Mouse (Mus musculus) adrenal gland, adult 18-20 months (tissue): ENCODE measurements at regions not wholly inside any gene's neighbourhood (a gene's known extent, or its start where the extent isn't known, plus 50 kb on each side); places are given as distances from the start of the nearest gene placed in this dataset.
"Not testable (repeated sequence)": the region's sequence is repeated elsewhere in the genome, so short reads cannot be mapped to it uniquely, and the experiment has no call there.

ENCODE experiments used
- DNase-seq, 2 experiments: peaks; one replicate each; pipeline ENCODE4 v3.0.0; 2021 to 2022; ENCODE audit warnings: low spot score in 2 of 2

GRCm38 (mm10) chr4:93579343-93579742 lies 244.0 kb upstream of the Tusc1 start:
- DNase-seq, result no peak

- DNase-seq, result no peak
Observed at GRCm38 (mm10) chr4:93567487-93568259, 232.4 kb upstream of the Tusc1 start.

DNA sequence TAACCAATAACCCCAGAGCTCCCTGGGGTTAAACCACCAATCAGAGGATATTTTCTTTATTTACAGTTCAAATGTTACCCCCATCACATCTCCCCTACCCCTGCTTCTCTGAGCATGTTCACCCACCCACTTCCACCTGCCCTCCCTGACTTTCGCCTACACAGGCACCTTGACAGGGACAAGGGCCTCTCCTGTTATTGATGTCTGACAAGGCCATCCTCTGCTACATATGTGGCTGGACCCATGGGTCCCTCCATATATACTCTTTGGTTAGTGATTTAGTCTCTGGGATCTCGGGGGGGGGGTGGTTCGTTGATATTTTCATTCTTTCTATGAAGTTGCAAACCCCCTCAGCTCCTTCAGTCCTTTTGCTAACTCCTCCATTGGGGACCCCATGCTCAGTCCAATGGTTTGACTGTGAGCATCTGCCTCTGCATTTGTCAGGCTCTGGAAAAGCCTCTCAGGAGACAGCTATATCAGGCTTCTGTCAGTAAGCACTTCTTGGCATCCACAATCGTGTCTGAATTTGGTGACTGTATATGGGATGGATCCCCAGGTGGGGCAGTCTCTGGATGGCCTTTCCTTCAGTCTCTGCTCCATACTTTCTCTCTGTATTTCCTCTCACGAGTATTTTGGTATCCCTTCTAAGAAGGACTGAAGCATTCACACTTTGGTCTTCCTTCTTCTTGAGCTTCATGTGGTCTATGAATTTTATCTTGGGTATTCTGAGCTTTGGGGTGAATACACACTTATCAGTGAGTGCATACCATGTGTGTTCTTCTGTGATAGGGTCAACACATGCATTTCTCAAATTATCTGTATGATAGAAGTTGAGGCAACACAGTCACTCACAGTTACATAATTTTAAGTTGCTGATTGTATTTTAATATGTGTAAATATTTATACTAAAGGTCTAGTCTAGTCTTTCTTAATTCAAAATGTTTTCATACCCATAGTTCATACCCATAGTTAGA lies 220.8 kb upstream of the Tusc1 start:
- no peak for DNase-seq

- DNase-seq, result not testable (repeated sequence)
Observed at GRCm38 (mm10) chr4:93555181-93555580, 219.9 kb upstream of the Tusc1 start.

DNA sequence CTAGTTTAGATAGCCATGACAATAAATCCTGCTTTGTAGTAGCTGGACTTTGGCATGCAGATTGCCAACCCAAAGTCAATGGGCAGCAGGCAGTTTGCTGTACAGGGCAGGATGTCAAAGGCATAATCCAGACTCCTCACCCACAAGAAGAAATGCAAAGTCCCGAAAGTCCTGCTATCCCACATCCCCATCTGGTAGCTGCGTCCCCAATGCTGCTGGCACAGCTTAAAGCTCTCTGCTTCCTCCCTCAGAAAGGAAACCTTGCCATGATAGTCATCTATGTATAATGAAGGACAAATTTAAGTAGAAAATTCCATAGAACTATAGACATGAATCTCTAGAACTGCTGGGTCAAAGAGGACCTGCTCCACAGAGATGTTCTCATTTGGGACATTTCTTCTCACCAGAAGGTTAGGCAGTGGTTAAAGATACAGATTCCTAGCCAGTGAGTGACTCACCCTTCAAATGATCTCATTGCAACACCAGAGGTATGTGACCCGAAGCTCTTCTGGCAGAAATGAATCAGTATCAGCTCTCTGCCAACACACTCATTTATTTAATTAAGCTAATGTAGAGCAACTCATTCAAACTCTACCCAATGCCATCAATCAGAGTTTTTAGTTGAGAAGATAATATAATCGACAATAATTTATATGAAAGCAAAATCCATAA lies 217.3 kb upstream of the Tusc1 start:
- DNase-seq, result no peak

DNA sequence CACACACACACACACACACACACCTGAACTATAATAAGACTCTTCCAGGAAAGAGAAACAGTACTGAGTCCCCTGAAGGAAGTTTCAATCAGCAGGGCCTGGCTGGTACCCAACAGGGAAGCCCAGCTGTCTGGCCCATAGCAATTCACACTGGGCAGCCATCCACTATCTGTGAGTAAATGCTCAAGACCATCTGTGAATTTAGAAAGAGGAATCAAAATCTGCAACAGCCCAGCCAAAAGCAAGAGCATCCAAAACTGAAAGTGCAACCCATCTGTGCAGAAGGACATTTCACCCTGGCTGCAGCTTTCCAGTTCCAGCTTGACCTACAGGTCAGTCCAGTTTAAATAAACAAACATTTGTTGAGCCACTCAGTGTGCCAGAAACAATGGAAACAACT lies 215.8 kb upstream of the Tusc1 start:
- DNase-seq, result no peak

DNA sequence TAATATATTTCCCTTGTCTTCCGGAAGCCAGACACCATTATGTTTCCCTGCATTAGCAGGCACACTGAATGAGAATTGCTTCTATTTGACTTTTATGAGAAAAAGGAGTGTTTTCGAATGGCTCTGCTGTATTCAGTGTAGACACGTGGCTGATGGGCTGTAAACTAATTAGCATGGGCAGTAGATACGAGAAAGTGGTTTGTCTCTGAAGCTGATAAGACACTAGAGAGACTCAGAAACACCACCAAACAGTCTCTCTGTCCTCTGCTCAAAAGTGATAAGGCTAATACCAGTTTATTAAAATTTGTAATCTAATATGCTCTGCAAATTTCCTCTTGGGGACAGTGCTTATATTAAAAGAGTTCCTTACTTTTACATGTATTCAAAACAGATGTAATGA lies 205.3 kb upstream of the Tusc1 start:
- no peak for DNase-seq

DNA sequence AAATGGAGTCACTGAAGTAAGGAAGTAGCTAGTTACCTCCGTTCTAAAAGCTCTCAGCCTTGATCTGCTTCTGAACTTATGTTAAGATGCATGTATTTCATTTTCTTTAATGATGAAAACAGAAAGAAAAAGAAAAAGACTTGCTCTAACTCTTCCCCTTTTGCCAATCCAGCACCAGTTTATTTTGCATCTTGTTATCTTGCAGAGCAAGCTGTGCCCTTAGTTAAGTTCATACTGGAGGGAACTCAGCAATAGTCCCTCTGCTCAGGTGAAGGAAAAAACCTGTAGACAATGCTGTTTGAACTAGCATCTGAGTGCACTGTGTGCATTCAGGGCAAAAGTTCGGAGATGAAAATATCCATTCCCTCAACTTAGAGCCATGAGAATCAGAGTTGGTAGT lies 192.1 kb upstream of the Tusc1 start:
- DNase-seq, result no peak

DNA sequence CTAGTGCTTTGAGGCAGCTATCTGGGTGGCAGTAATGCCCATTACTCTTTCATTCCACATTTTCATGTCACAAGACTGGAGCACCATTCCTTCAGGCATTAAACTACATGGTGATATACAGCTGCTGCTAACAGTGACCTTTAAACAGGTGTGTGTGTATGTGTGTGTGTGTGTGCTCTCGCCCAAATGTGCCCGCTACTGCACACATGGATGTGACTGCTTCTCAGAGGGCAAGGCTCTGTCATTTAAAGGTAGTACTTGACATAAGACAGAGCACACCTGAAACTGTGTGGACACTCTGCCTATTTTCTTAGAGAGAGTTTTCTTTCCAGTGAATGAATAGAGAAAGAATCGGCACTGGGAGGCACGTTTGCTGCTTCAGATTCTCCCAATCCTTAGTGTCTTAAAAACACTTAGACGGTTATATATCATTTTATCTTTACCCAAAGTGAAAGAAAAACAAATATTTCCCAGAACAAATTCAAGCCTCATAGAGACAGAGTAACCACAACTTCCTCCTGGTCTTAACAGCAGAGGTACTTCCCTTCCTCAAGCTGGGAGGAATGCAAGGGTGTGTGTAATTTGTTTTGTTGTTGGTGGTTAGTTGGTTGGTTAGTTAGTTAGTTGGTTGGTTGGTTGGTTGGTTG lies 185.3 kb upstream of the Tusc1 start:
- no peak for DNase-seq

DNA sequence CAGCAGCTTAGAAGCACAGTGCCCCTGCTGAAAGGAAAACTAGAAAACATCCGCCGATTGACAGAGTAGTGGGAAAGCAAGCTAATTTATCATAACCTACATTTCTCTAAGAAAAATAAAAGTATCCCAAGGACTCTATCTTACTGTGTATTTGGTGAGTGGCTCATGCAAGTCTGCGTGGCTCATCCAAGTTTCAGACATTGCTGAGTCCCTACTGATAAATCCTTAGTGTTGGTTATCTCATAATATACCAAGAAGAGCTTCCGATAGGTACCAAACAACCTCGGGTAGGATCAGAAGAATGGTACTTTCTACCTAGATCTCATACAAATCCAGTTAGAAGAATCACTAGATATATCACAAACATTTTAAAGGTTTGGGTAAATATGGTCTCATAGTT lies 183.6 kb upstream of the Tusc1 start:
- no peak for DNase-seq

DNA sequence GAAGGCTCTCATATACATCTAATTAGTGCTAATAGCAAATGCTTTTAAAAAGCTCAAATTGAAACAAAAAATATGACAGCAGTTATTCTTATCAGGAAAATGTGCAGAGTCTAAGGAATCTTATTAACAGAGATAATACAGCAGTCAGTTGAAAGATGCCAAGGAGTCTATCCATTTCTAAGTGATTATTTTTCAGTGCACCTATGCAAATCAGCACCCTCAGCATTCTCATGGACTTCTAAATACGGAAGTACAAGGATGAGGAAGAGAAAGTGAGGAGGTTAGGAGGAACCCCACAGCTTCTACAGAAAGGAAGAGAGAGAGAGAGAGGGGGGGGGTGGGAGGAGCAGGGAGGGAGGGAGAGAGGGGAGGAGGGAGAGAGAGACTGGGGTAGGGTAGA lies 175.5 kb upstream of the Tusc1 start:
- DNase-seq, result no peak

DNA sequence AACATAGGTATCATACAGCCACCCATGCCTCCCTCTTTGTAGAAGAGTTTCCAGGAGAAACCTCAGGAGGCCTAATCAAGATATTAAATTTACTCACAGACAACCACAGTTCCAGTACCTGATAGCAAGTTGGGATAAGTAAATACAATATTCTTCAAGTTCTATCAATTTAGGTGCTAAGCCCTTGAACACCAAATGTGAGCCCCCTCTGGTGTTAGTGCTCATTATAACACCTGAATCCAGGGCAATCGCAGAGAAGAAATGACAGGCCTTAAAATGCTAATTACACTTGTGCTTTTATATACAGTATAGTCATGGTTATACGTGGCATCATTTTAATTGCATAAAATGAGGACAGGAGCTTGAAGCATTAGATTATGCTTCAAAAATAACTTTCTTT lies 161.6 kb upstream of the Tusc1 start:
- DNase-seq, result no peak

DNA sequence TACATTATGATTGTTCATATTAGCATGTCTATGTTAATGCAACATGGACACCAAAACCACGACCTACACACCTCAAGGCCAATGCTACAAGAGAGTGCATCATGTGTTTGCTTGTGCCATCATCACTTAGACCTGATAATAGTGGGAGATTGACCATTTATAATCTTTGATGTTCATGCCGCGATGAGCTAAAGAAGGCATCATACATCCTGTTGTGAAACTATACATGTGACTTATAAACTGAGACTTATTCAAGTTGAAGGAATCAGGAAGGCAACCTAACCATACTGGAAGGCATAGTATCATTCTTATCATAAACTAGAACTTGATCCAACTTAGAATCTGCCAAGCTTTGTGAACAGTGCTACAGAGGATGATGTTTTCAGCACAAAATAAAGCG lies 159.0 kb upstream of the Tusc1 start:
- no peak for DNase-seq

DNA sequence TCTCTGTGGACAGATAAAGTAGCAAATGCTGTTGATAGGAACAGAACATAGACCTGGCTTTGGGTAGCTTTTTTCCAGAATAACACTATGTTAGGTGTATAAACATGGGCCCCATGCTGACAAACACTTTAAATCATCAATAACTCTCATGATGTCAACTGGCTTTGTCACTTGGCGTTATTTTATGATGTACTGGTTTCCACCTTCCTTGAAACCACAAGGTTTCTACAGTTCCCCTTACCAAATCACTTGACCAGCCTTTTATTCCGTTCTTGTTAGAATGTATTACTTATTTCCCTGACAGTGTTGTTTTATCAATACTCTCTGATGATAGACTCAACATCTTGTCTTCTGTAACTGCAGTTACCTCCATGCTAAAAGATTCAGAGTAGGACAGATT lies 158.6 kb upstream of the Tusc1 start:
- no peak for DNase-seq

DNA sequence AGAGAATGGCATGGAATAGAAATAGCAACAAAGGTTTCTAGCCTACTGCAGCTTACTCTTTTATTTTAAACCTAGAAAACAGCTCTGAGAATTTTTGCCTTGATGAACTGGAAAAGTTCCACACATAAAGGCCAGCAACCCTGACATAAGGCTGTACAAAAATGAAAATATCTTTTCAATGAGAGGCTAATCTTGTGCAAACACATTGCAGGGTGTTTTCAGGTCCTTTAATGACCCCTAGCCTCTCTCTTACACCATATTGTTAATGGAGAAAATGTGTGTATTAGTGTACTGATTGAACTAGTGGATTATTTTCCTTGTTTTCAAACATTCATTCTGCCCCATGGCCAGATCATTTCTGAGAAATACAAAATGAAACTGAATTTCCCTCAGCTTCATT lies 158.0 kb upstream of the Tusc1 start:
- no peak for DNase-seq

- DNase-seq, result no peak
Observed at GRCm38 (mm10) chr4:93488570-93488969, 153.3 kb upstream of the Tusc1 start.

- DNase-seq, result no peak
Observed at GRCm38 (mm10) chr4:93486455-93486854, 151.1 kb upstream of the Tusc1 start.

GRCm38 (mm10) chr4:93481247-93481646 lies 145.9 kb upstream of the Tusc1 start:
- DNase-seq, result no peak

- no peak for DNase-seq
Observed at GRCm38 (mm10) chr4:93477189-93477767, 142.0 kb upstream of the Tusc1 start.

DNA sequence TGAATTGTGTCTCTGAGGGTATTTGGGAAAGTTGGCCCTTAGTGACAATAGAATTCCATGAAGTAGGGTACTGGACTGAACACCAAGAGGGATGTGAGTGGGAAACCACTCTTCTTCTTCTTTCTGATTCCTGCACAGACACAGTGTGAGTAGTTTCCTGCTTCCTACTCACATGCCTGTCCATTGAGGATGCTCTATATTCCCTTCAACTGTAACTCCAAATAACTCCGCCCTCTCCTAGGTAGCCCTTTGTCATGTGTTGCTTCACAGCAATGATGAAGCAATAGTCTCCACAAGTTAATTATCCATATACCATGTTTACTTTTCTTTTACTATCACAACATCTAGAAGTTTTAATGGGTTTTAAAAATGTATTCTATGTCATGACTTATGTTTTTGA lies 132.7 kb upstream of the Tusc1 start:
- DNase-seq, result no peak

- no peak for DNase-seq
Observed at GRCm38 (mm10) chr4:93467424-93467823, 132.1 kb upstream of the Tusc1 start.
